Mouse (Mus musculus): ENCODE results near the gene Lypd4. TPM values are rescaled to one million over a fixed set of nuclear protein-coding genes. Genes with fewer than 3 reads are reported as not detected.
"Not testable (repeated sequence)": the region's sequence is repeated elsewhere in the genome, so short reads cannot be mapped to it uniquely, and the experiment has no call there.

Gene Lypd4
- total RNA-seq (2014; fragmentation: Nextera tagmentation), result not detected in 2 replicates
- not detected in 2 replicates for total RNA-seq (2017)

GRCm38 (mm10) chr7:24869532-24870165 lies at the start of gene Lypd4, which contains the start of gene Dmrtc2:
Gene Lypd4 (minus strand): TSS chr7:24869941.
Gene Dmrtc2 (plus strand): TSS chr7:24870057.
- no peak for ATAC-seq (replicated peaks; ENCODE audit: low FRiP score, low TSS enrichment, poor library complexity, severe bottlenecking)

- ATAC-seq (replicated peaks; ENCODE audit: low FRiP score, low TSS enrichment, poor library complexity, severe bottlenecking), result no peak
Observed at GRCm38 (mm10) chr7:24918763-24919323, 49.1 kb upstream of the Lypd4 start.

GRCm38 (mm10) chr7:24912480-24912879 lies 42.7 kb upstream of the Lypd4 start:
- ATAC-seq (replicated peaks; ENCODE audit: low FRiP score, low TSS enrichment, poor library complexity, severe bottlenecking), result no peak

DNA sequence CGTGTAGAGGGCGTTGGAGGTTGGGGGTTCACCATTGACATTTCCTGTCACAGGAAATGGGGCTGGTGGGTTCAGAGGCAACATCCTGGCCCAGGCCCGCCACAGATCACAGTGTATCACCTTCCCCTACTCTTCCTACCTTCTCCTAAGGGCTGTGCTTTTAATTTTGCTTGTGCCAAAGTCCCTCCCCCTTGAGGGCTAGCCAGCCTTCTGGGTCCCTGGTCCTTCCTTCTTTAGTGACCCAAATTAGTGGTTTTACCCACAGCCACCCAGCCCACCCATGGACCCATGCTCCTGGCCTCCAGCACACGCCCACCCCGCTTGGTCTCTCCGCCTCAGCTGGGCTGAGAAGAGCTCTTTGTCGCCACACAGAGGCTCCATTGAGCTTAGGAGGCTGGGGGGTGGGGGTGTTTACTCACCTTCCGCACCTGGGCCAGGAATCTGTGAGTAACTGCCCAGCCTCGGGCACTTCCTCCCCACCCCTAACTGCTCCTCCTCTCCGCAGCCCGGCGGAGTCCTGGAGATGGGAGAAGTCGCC lies 37.5 kb upstream of the Lypd4 start:
- ATAC-seq (replicated peaks; ENCODE audit: low FRiP score, low TSS enrichment, poor library complexity, severe bottlenecking), result no peak

GRCm38 (mm10) chr7:24906551-24906950 lies 36.8 kb upstream of the Lypd4 start:
- no peak for ATAC-seq (replicated peaks; ENCODE audit: low FRiP score, low TSS enrichment, poor library complexity, severe bottlenecking)

- peak; percentile 41 for ATAC-seq (replicated peaks; ENCODE audit: low FRiP score, low TSS enrichment, poor library complexity, severe bottlenecking)
Observed at GRCm38 (mm10) chr7:24904936-24905335, 35.2 kb upstream of the Lypd4 start.

DNA sequence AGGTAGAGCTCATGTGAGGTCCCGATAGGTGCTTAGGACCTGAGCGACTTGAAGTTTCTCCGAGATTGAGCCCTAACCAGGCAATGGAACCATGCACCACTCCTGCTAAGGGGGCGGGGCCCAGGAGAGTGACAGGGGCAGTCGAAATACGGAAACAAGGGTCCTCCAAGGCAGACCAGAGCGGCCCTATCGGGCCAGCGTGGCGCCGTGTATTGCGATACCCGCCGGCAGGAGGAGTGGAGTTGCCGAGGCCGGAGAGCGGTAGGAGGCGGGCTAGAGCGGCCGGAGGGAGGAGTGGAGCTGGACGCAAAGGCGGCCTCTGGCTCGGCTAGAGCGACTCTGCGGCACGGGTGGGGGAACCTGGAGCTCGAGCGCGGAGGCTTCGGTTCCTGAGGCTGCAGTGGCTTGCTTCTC lies 34.3 kb upstream of the Lypd4 start:
- peak; percentile 86 for ATAC-seq (replicated peaks; ENCODE audit: low FRiP score, low TSS enrichment, poor library complexity, severe bottlenecking)

DNA sequence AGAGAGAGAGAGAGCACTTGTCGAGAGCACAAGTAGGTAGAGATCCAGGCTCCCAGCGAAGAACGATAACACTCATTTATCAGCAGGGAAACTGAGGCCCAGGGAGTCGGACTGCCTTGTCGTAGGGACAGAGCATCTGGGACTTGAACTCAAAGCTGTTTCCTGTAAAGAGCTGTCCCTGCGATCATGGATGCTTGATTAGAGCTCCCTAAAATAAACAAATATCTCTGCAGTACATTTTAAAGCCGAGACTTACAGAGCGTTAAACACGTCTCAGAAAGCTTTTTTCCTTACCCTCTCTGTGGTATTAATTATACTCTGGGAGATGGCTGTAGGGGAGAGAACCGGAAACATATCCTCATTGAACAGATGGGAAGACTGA lies 33.7 kb upstream of the Lypd4 start:
- no peak for ATAC-seq (replicated peaks; ENCODE audit: low FRiP score, low TSS enrichment, poor library complexity, severe bottlenecking)

DNA sequence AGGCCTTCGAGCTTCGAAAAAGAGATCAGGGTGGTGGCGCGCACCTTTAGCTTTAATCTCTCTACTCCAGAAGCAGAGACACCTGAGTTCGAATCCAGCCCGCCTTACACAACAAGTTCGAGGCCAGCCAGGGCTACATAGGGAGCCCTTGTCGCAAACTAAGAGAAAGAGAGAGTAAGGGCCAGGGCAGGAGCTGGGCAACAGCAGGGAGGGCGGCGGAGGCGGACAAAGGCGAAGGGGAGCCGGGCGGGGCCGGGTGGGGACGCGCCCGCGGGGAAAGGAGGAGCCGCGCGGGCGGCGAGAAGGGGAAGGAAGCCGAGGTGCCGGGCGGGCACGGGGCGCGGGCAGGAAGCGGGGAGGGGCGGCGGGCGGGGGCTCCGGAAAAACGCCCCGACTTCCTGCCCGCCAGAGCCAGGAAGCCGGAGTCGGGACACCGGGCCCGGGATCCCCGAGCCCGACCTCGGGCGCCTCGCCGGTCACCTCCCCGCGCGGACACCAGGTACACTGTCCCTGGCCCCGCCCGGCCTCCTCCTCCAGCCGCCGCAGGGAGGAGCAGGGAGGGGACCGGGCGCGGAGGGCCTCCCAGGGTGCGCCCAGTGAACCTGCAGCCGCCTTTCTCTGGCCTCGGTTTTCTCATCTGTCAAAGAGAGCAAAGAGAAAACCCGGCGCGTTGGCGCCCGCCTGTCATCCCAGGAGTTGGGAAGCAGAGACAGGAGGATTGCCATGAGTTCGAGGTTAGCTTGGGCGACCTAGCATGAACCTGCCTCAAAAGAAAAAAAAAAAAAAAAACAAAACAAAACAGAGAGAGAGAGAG lies 33.1 kb upstream of the Lypd4 start, which contains the start of gene Arhgef1:
Gene Arhgef1, plus strand, starts transcription at position 283 of the 814 bp plus-strand sequence.
- 0 out of 2 replicates have a peak, but pooled peaks have one; percentile 24 for ATAC-seq (replicated peaks; ENCODE audit: low FRiP score, low TSS enrichment, poor library complexity, severe bottlenecking)

GRCm38 (mm10) chr7:24902264-24902629 lies 32.5 kb upstream of the Lypd4 start:
- no peak for ATAC-seq (replicated peaks; ENCODE audit: low FRiP score, low TSS enrichment, poor library complexity, severe bottlenecking)

GRCm38 (mm10) chr7:24901842-24902241 lies 32.1 kb upstream of the Lypd4 start:
- ATAC-seq (replicated peaks; ENCODE audit: low FRiP score, low TSS enrichment, poor library complexity, severe bottlenecking), result no peak

DNA sequence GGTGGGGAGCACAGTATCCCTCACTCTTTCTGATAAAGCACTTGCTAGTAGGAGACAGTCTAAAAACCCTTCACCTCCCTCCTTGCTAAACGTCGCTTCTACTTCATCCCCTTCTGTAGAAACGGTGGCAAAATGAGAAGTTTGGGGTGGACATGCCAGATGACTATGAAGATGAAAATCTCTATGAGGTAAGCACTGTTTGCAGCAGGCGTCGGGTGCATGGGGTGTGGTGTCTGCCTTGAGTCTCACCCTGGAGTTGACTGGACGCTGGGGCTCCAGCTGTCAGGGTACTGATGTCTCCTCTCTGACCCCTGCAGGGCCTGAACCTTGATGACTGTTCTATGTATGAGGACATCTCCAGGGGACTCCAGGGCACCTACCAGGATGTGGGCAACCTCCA lies 31.4 kb upstream of the Lypd4 start:
- ATAC-seq (replicated peaks; ENCODE audit: low FRiP score, low TSS enrichment, poor library complexity, severe bottlenecking), result no peak

- no peak for ATAC-seq (replicated peaks; ENCODE audit: low FRiP score, low TSS enrichment, poor library complexity, severe bottlenecking)
Observed at GRCm38 (mm10) chr7:24897959-24898358, 28.2 kb upstream of the Lypd4 start.

DNA sequence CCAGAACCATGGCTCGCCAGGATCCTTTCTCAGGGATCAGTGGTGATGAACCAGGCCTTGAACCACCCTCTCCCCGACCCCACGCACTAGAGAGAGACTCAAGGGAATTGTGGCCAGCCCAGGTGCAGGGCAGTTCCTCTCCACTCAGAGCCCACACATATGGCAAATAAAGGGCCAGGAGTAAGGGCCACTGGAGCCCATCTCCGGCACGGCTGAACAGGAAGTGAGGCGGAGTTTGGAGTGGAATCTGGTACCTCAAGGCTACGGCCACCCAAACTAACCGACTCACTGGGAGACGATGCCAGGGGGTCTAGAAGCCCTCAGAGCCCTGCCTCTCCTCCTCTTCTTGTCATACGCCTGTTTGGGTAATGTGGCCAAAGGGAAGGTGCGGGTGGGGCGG lies 27.5 kb upstream of the Lypd4 start, which contains the start of gene Cd79a:
Gene Cd79a, plus strand, starts transcription at position 158 of the 400 bp plus-strand sequence.
- ATAC-seq (replicated peaks; ENCODE audit: low FRiP score, low TSS enrichment, poor library complexity, severe bottlenecking), result no peak

GRCm38 (mm10) chr7:24896269-24896668 lies 26.5 kb upstream of the Lypd4 start:
- ATAC-seq (replicated peaks; ENCODE audit: low FRiP score, low TSS enrichment, poor library complexity, severe bottlenecking), result no peak

- not testable (repeated sequence) for ATAC-seq (replicated peaks; ENCODE audit: low FRiP score, low TSS enrichment, poor library complexity, severe bottlenecking)
Observed at GRCm38 (mm10) chr7:24895749-24896148, 26.0 kb upstream of the Lypd4 start.

GRCm38 (mm10) chr7:24892125-24892583 lies 22.4 kb upstream of the Lypd4 start:
- no peak for ATAC-seq (replicated peaks; ENCODE audit: low FRiP score, low TSS enrichment, poor library complexity, severe bottlenecking)

DNA sequence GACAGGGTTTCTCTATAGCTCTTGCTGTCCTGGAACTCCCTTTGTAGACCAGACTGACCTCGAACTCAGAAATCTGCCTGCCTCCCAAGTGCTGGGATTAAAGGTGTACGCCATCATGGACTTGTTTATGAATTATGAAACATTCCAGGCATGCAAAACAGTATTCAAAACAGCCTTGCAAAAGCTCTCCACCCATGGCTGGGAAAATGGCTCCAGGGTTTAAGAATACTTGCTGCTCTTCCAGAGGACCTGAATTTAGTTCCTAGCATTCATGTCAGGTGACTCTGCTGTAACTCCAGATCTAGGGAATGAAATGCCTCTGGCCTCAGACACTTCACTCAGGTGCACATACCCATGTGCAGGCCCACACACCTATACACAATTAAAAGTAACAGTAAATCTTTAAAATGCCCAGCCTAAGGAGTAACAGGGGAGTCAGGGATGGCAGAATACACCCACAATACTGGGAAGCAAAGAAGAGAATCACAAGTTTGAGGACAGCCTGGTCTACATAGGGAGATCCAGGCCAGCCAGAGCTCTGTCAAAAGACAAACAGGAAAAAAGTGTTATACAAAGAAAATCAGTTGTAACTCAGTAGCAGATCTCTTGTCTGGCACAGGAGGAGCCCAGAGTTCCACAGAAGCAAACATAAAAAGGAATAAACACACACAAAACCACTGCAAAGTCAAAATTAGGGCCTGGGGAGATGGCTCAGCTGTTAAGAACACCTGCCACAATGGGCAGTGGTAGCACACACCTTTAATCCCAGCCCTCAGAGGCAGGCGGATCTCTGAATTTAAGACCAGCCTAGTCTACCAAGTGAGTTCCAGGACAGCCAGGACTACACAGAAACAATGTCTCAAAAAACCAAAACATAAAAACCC lies 21.7 kb upstream of the Lypd4 start:
- ATAC-seq (replicated peaks; ENCODE audit: low FRiP score, low TSS enrichment, poor library complexity, severe bottlenecking), result no peak
